Mouse (Mus musculus) heart, adult 2 months (tissue): Measurements from ENCODE around the gene Pkp4. TPM values are rescaled to one million over a fixed set of nuclear protein-coding genes. Genes with fewer than 3 reads are reported as not detected.
"Not testable (repeated sequence)": the region's sequence is repeated elsewhere in the genome, so short reads cannot be mapped to it uniquely, and the experiment has no call there.

Experiments
- DNase-seq, 2 experiments: peaks; one replicate each; pipeline ENCODE4 v3.0.0; 2021
- H3K27ac ChIP-seq: fragments of 200-600 bp; 2 replicates; pipeline ENCODE4 v1.8.1; 2022
- H3K27me3 ChIP-seq: fragments of 200-500 bp; 2 replicates; pipeline ENCODE4 v1.6.1; 2012; ENCODE audit warnings: mild to moderate bottlenecking, low read length, inconsistent platforms, mixed read lengths; ENCODE audit not compliant: control insufficient read depth, insufficient read depth
- H3K36me3 ChIP-seq: fragments of 200-500 bp; 2 replicates; pipeline ENCODE4 v1.6.1; 2012; ENCODE audit warnings: low read length, inconsistent platforms; ENCODE audit not compliant: control insufficient read depth, insufficient read depth
- H3K4me1 ChIP-seq: fragments of 200-500 bp; 2 replicates; pipeline ENCODE4 v1.6.1; 2011; ENCODE audit warnings: low read length; ENCODE audit not compliant: control insufficient read depth, insufficient read depth
- H3K4me3 ChIP-seq: fragments of 200-600 bp; 2 replicates; pipeline ENCODE4 v1.8.1; 2022
- H3K79me2 ChIP-seq: fragments of 200-500 bp; replicated peaks from 2 replicates; pipeline ENCODE4 v1.6.1; 2012; ENCODE audit warnings: mild to moderate bottlenecking, inconsistent platforms, low read length, moderate library complexity, mixed read lengths; ENCODE audit not compliant: control insufficient read depth, insufficient read depth
- H3K9ac ChIP-seq: fragments of 200-500 bp; 2 replicates; pipeline ENCODE4 v1.6.1; 2012; ENCODE audit warnings: low read depth, mild to moderate bottlenecking, control low read depth, inconsistent platforms, low read length, mixed read lengths
- CTCF ChIP-seq: fragments of 200-600 bp; IDR thresholded peaks from 2 replicates; pipeline ENCODE4 v1.8.1; 2022; ENCODE audit warnings: antibody characterized with exemption, mild to moderate bottlenecking, moderate library complexity
- EP300 ChIP-seq: fragments of 200-500 bp; IDR thresholded peaks from 2 replicates; pipeline ENCODE4 v1.6.1; 2011; ENCODE audit warnings: low read depth, low read length, control low read depth; ENCODE audit not compliant: insufficient read depth
- POLR2A ChIP-seq: fragments of 200-500 bp; IDR thresholded peaks from 2 replicates; pipeline ENCODE4 v1.6.1; 2011; ENCODE audit warnings: mild to moderate bottlenecking, low read depth, low read length, control low read depth; ENCODE audit not compliant: insufficient read depth
- WGBS: fragments of 180-500 bp; shearing (Covaris S2); methylation state at CpG from one replicate; pipeline ENCODE4 v1.1.7; 2018; 5-methylcytosine and 5-hydroxymethylcytosine counted together
- intact Hi-C: fragments of 180-260 bp; cut with DNase I; formaldehyde crosslinking; loops from one replicate; pipeline ENCODE4 v1.15.1; 2025
- polyA plus RNA-seq: library from polyadenylated mRNA; depleted of rRNA; stranded (reverse); fragments of >200 nt; gene quantifications from 2 replicates; pipeline ENCODE4 v1.2.3, GENCODE M21; 2012
- total RNA-seq, 2 experiments: library from RNA; stranded (reverse); gene quantifications; 2 replicates each; pipeline ENCODE4 v1.2.3; 2021

Gene Pkp4
- total and polyA plus RNA-seq, 3 experiments = 61.5 to 174 (median 152) TPM

GRCm38 (mm10) chr2:59383231-59383630 is 222.6 kb downstream of the Pkp4 start:
- Histone ChIP-seq H3K79me2 (no peaks in the 10 kb centered on the region), H3K27me3 (no peaks in the 10 kb centered on the region), H3K4me3 (no peak overlapping the region), H3K9ac (no peak overlapping the region), H3K27ac (no peak overlapping the region), H3K36me3 (no peaks in the 10 kb centered on the region), H3K4me1 (no peaks in the 10 kb centered on the region)
- intact Hi-C loops = no loop called here
- DNase-seq = no peak
- 96% methylated on average over 17 of the region's 17 CpGs for WGBS
- TF ChIP-seq CTCF = no peak
- TF ChIP-seq POLR2A = no peak
- TF ChIP-seq EP300 = no peak

- Histone ChIP-seq H3K27ac (no peak overlapping the region), H3K27me3 (no peaks in the 10 kb centered on the region), H3K36me3 (no peaks in the 10 kb centered on the region), H3K4me3 (no peak overlapping the region), H3K79me2 (no peaks in the 10 kb centered on the region), H3K9ac (no peak overlapping the region), H3K4me1 (no peaks in the 10 kb centered on the region)
- TF ChIP-seq CTCF = no peak
- TF ChIP-seq EP300 = no peak
- no peak for TF ChIP-seq POLR2A
- no peak for DNase-seq
- 83% methylated on average over 10 of the region's 10 CpGs for WGBS
- intact Hi-C loops = no loop called here
Observed at GRCm38 (mm10) chr2:59383852-59384776, 223.5 kb downstream of the Pkp4 start.

GRCm38 (mm10) chr2:59385211-59385935 is 224.7 kb downstream of the Pkp4 start:
- Histone ChIP-seq H3K79me2 (no peaks in the 10 kb centered on the region), H3K9ac (no peak overlapping the region), H3K27me3 (no peaks in the 10 kb centered on the region), H3K4me1 (no peaks in the 10 kb centered on the region), H3K4me3 (no peak overlapping the region), H3K27ac (no peak overlapping the region), H3K36me3 (no peaks in the 10 kb centered on the region)
- TF ChIP-seq EP300 = no peak
- TF ChIP-seq CTCF = no peak
- no peak for TF ChIP-seq POLR2A
- WGBS = 66% methylated on average over 4 of the region's 4 CpGs
- intact Hi-C loops = no loop called here
- DNase-seq = no peak

GRCm38 (mm10) chr2:59389971-59390370 is 229.3 kb downstream of the Pkp4 start:
- Histone ChIP-seq H3K9ac (no peak overlapping the region), H3K79me2 (no peaks in the 10 kb centered on the region), H3K4me3 (no peak overlapping the region), H3K27me3 (no peaks in the 10 kb centered on the region), H3K4me1 (peaks cover 2% of the 10 kb centered on the region; the same call in 1 of the 2 replicates), H3K36me3 (no peaks in the 10 kb centered on the region), H3K27ac (no peak overlapping the region)
- DNase-seq = no peak
- TF ChIP-seq EP300 (no peak), POLR2A (no peak), CTCF (no peak)
- WGBS = 83% methylated on average over 5 of the region's 5 CpGs
- intact Hi-C loops = no loop called here

GRCm38 (mm10) chr2:59393177-59393576 is 232.5 kb downstream of the Pkp4 start:
- H3K79me2 ChIP-seq = no peaks in the 10 kb centered on the region
- H3K27me3 ChIP-seq = no peaks in the 10 kb centered on the region

GRCm38 (mm10) chr2:59394651-59395050 is 234.0 kb downstream of the Pkp4 start:
- DNase-seq = no peak
- 93% methylated on average over 4 of the region's 4 CpGs for WGBS
- Histone ChIP-seq H3K79me2 (no peaks in the 10 kb centered on the region), H3K4me1 (peaks cover 2% of the 10 kb centered on the region; the same call in 1 of the 2 replicates), H3K27me3 (no peaks in the 10 kb centered on the region), H3K9ac (no peak overlapping the region), H3K27ac (no peak overlapping the region), H3K36me3 (no peaks in the 10 kb centered on the region), H3K4me3 (no peak overlapping the region)
- intact Hi-C loops = no loop called here
- TF ChIP-seq EP300 (no peak), POLR2A (no peak), CTCF (no peak)

More at GRCm38 (mm10) chr2:59393177-59393576, 232.5 kb downstream of the Pkp4 start:
- no peak overlapping the region for H3K4me3 ChIP-seq
- H3K4me1 ChIP-seq = peaks cover 2% of the 10 kb centered on the region; the same call in 1 of the 2 replicates
- no peak for DNase-seq
- no peak overlapping the region for H3K9ac ChIP-seq
- H3K27ac ChIP-seq = no peak overlapping the region
- TF ChIP-seq POLR2A (no peak), CTCF (no peak), EP300 (no peak)
- H3K36me3 ChIP-seq = no peaks in the 10 kb centered on the region
- intact Hi-C loops = no loop called here
- 90% methylated on average over 1 of the region's 1 CpGs for WGBS

- H3K27me3 ChIP-seq, intact Hi-C loops, H3K9ac ChIP-seq, H3K27ac ChIP-seq, H3K4me1 ChIP-seq, H3K79me2 ChIP-seq, H3K4me3 ChIP-seq, H3K36me3 ChIP-seq, DNase-seq: not testable (repeated sequence)
- WGBS = 44% methylated on average over 1 of the region's 1 CpGs
Observed at GRCm38 (mm10) chr2:59395160-59395650, 234.6 kb downstream of the Pkp4 start.
